Mouse (Mus musculus) E14TG2a.4 (cell line): ENCODE data around the gene Glt1d1.

Experiments used
- CTCF ChIP-seq: conservative IDR thresholded peaks from 2 replicates; pipeline ENCODE4 v1.5.1; 2014; ENCODE audit warnings: low read length
- NANOG ChIP-seq: IDR thresholded peaks from 2 replicates; pipeline ENCODE4 v1.6.1; 2014; ENCODE audit warnings: borderline replicate concordance, low read length, mixed read lengths

DNA sequence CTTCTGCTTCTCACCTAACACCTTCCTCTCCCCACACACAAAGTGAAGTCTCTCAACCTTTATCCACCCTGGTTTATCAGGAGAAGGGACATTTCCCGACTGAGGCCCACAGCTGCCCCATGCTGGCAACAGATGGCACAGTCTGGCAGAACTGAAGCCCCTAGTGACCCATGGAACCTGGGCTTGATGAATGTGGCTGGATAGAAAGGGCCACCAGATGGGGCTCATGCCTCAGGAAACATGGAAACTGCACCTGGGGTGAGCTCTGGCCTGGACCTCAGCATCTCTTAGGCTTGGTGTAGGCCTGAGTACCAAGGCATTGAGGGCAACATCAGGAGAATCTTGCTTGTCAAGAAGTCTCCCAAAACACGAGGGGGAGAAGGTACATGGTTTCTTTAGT lies 66.5 kb downstream of the Glt1d1 start:
- TF ChIP-seq CTCF (no peak), NANOG (no peak)
